Mouse (Mus musculus): ENCODE data around the gene Armh3. TPM values are rescaled to one million over a fixed set of nuclear protein-coding genes. Genes with fewer than 3 reads are reported as not detected.

Gene Armh3
- total and polyA plus RNA-seq, 3 experiments = 1.1 to 4.9 (median 1.9) TPM

GRCm38 (mm10) chr19:46036477-46037242, 38.4 kb upstream of the Armh3 start:
- no peak overlapping the region for H3K9ac ChIP-seq (ENCODE audit: insufficient read depth, low read depth)
- peaks cover 43 to 52% of the 10 kb centered on the region in 2 experiments for H3K36me3 ChIP-seq (replicated peaks in 1 of 2; ENCODE audit: control insufficient read depth in 1 of 2, insufficient read depth in 1 of 2, low read length in 1 of 2)
- no peak overlapping the region for H3K27ac ChIP-seq (ENCODE audit: insufficient read depth, low read depth)
- no peak for DNase-seq (ENCODE audit: extremely low read depth)
- TF ChIP-seq MYC (IDR thresholded peaks at IDR 0.05; ENCODE audit: low read depth, low read length) (no peak), BHLHE40 (IDR thresholded peaks at IDR 0.05; ENCODE audit: low read depth, low read length) (no peak), PAX5 (IDR thresholded peaks at IDR 0.05; ENCODE audit: low read length) (no peak), SIN3A (IDR thresholded peaks at IDR 0.05; ENCODE audit: low read length) (no peak), CTCF (conservative IDR thresholded peaks at IDR 0.05 in 1 of 2, IDR thresholded peaks at IDR 0.05 in 1 of 2; ENCODE audit: low read depth in 2 of 2, low read length in 2 of 2) (peak; percentile 15 to 56; a peak in 2 of 4 replicates), SMC3 (IDR thresholded peaks at IDR 0.05; ENCODE audit: low read depth, low read length) (peak; percentile 10; the same call in 1 of the 2 replicates), JUN (IDR thresholded peaks at IDR 0.05; ENCODE audit: insufficient read depth, low read depth, low read length) (no peak), USF2 (conservative IDR thresholded peaks at IDR 0.05; ENCODE audit: low read depth, low read length) (no peak), POLR2A (IDR thresholded peaks at IDR 0.05; ENCODE audit: low read depth, low read length) (no peak), ZMIZ1 (IDR thresholded peaks at IDR 0.05; ENCODE audit: low read depth, low read length) (no peak), MAZ (IDR thresholded peaks at IDR 0.05; ENCODE audit: low read depth, low read length) (no peak), ZC3H11A (IDR thresholded peaks at IDR 0.05; ENCODE audit: low read depth, low read length) (no peak), MAX (IDR thresholded peaks at IDR 0.05; ENCODE audit: low read length) (no peak), CHD2 (IDR thresholded peaks at IDR 0.05; ENCODE audit: low read length) (no peak), MAFK (IDR thresholded peaks at IDR 0.05; ENCODE audit: insufficient replicate concordance, low read length) (no peak), ETS1 (conservative IDR thresholded peaks at IDR 0.05; ENCODE audit: low read depth, low read length) (no peak), USF1 (IDR thresholded peaks at IDR 0.05; ENCODE audit: low read depth, low read length) (no peak), MEF2A (IDR thresholded peaks at IDR 0.05; ENCODE audit: borderline replicate concordance, low read depth, low read length) (no peak), NELFE (IDR thresholded peaks at IDR 0.05; ENCODE audit: low read depth, low read length) (no peak), RAD21 (IDR thresholded peaks at IDR 0.05; ENCODE audit: low read depth, low read length) (peak; percentile 17), CHD1 (IDR thresholded peaks at IDR 0.05; ENCODE audit: low read depth, low read length) (no peak), NRF1 (IDR thresholded peaks at IDR 0.05; ENCODE audit: low read depth, low read length) (no peak), ELF1 (IDR thresholded peaks at IDR 0.05; ENCODE audit: low read depth, low read length) (no peak), EP300 (IDR thresholded peaks at IDR 0.05; ENCODE audit: low read length) (no peak)
- in situ Hi-C loops (cut with MboI; ENCODE audit: low pct_ligation_motif_present, low pct_unique_long_range_greater_than_20kb, low sequenced_read_pairs) (no loop called here), dilution Hi-C loops (cut with MboI; ENCODE audit: extremely low pct_ligation_motif_present, extremely low pct_unique_long_range_greater_than_20kb, low sequenced_read_pairs) (no loop called here)
- H3K9me3 ChIP-seq (replicated peaks; ENCODE audit: low read length) = no peaks in the 10 kb centered on the region
- H3K4me1 ChIP-seq (ENCODE audit: control insufficient read depth in 1 of 2, insufficient read depth in 2 of 2) = peaks cover 6 to 29% of the 10 kb centered on the region in 2 experiments; a peak in 3 of 4 replicates
- H3K27me3 ChIP-seq (replicated peaks) = no peaks in the 10 kb centered on the region
- no peak overlapping the region for H3K4me3 ChIP-seq (replicated peaks in 1 of 3; ENCODE audit: low read depth in 2 of 3, low read length in 2 of 3, poor library complexity in 1 of 3)
- H3K4me2 ChIP-seq (ENCODE audit: insufficient read depth, low read depth, poor library complexity, severe bottlenecking) = 0 out of 2 replicates have a peak overlapping the region, but pooled peaks have one; percentile 12
- peaks cover 41% of the 10 kb centered on the region for H3K79me2 ChIP-seq (replicated peaks; ENCODE audit: control insufficient read depth, extremely low read depth, insufficient read depth, poor library complexity, severe bottlenecking)

All from CH12.LX (cell line).